In genomic region chr1:51265118-51265800, GRCm38 (mm10) we compare ENCODE assay signal across 8 mouse cellular contexts. TPM values are rescaled to one million over a fixed set of nuclear protein-coding genes. Genes with fewer than 3 reads are reported as not detected.
DNase-seq lines count a peak whose midpoint lies in the region; ATAC-seq lines count a peak whose summit lies in the region.

No protein-coding gene starts in this region.

- H3K36me3 ChIP-seq in hindbrain, embryonic 13.5 days = no peaks in the 10 kb centered on the region
- no peaks in the 10 kb centered on the region for H3K36me3 ChIP-seq in hindbrain, embryonic 11.5 days (ENCODE audit: control insufficient read depth, insufficient read depth, low read length)
- no peaks in the 10 kb centered on the region for H3K36me3 ChIP-seq in kidney, embryonic 14.5 days (ENCODE audit: control insufficient read depth, insufficient read depth, low read length)
- no peaks in the 10 kb centered on the region for H3K36me3 ChIP-seq in midbrain, embryonic 10.5 days
- no peaks in the 10 kb centered on the region for H3K36me3 ChIP-seq in forebrain, embryonic 15.5 days

- peak overlapping the region; percentile 53; the same call in 1 of the 2 replicates for H3K27ac ChIP-seq in hindbrain, embryonic 13.5 days
- H3K27ac ChIP-seq in hindbrain, embryonic 11.5 days (ENCODE audit: low read depth, low read length) = no peak overlapping the region
- H3K27ac ChIP-seq in kidney, embryonic 14.5 days (ENCODE audit: low read depth, low read length) = peak overlapping the region; percentile 64
- no peak overlapping the region for H3K27ac ChIP-seq in midbrain, embryonic 10.5 days (replicated peaks)
- no peak overlapping the region for H3K27ac ChIP-seq in forebrain, embryonic 15.5 days (replicated peaks)

- H3K27me3 ChIP-seq in hindbrain, embryonic 13.5 days = no peaks in the 10 kb centered on the region
- H3K27me3 ChIP-seq in hindbrain, embryonic 11.5 days (ENCODE audit: control insufficient read depth, insufficient read depth, low read length) = no peaks in the 10 kb centered on the region
- H3K27me3 ChIP-seq in kidney, embryonic 14.5 days (ENCODE audit: control insufficient read depth, insufficient read depth, low read length) = no peaks in the 10 kb centered on the region
- H3K27me3 ChIP-seq in midbrain, embryonic 10.5 days (ENCODE audit: low read depth, poor library complexity, severe bottlenecking) = no peaks in the 10 kb centered on the region
- no peaks in the 10 kb centered on the region for H3K27me3 ChIP-seq in forebrain, embryonic 15.5 days

- no peak for DNase-seq in hindbrain, embryonic 11.5 days (ENCODE audit: low spot score)
- DNase-seq in fibroblast of lung, adult 2 months (ENCODE audit: low read depth) = peak; percentile 63
- peak; percentile 82 for DNase-seq in lung, postnatal 25 days (ENCODE audit: low spot score)
- no peak for DNase-seq in midbrain, embryonic 10.5 days (ENCODE audit: low spot score)
- DNase-seq in thymus, postnatal 0 days (ENCODE audit: low spot score) = no peak

- H3K4me1 ChIP-seq in hindbrain, embryonic 13.5 days (replicated peaks) = peaks cover 7% of the 10 kb centered on the region
- no peaks in the 10 kb centered on the region for H3K4me1 ChIP-seq in hindbrain, embryonic 11.5 days (replicated peaks; ENCODE audit: control insufficient read depth, insufficient read depth, low read length)
- H3K4me1 ChIP-seq in kidney, embryonic 14.5 days (ENCODE audit: control insufficient read depth, insufficient read depth, low read length) = peaks cover 14% of the 10 kb centered on the region; the same call in 1 of the 2 replicates
- H3K4me1 ChIP-seq in midbrain, embryonic 10.5 days = 0 out of 2 replicates have a peak, but pooled peaks cover 5% of the 10 kb centered on the region
- peaks cover 9% of the 10 kb centered on the region; the same call in 1 of the 2 replicates for H3K4me1 ChIP-seq in forebrain, embryonic 15.5 days

- no peak for ATAC-seq in hindbrain, embryonic 13.5 days (ENCODE audit: low FRiP score)
- ATAC-seq in hindbrain, embryonic 11.5 days (ENCODE audit: low FRiP score) = no peak
- ATAC-seq in kidney, embryonic 14.5 days (ENCODE audit: low FRiP score, low TSS enrichment) = peak; percentile 81
- no peak for ATAC-seq in forebrain, embryonic 15.5 days (replicated peaks)

- 67% methylated on average over 5 of the region's 5 CpGs for WGBS in hindbrain, embryonic 13.5 days
- 58% methylated on average over 5 of the region's 5 CpGs for WGBS in hindbrain, embryonic 11.5 days
- WGBS in kidney, embryonic 14.5 days = 40% methylated on average over 5 of the region's 5 CpGs
- 62% methylated on average over 5 of the region's 5 CpGs for WGBS in midbrain, embryonic 10.5 days
- WGBS in forebrain, embryonic 15.5 days = 69% methylated on average over 5 of the region's 5 CpGs

- no peak overlapping the region for H3K9ac ChIP-seq in hindbrain, embryonic 13.5 days
- no peak overlapping the region for H3K9ac ChIP-seq in hindbrain, embryonic 11.5 days (ENCODE audit: low read depth, low read length)
- no peak overlapping the region for H3K9ac ChIP-seq in kidney, embryonic 14.5 days (ENCODE audit: low read depth, low read length)
- H3K9ac ChIP-seq in forebrain, embryonic 15.5 days (replicated peaks) = no peak overlapping the region

- no peaks in the 10 kb centered on the region for H3K9me3 ChIP-seq in hindbrain, embryonic 13.5 days
- no peaks in the 10 kb centered on the region for H3K9me3 ChIP-seq in hindbrain, embryonic 11.5 days (ENCODE audit: control insufficient read depth, low read length)
- no peaks in the 10 kb centered on the region for H3K9me3 ChIP-seq in kidney, embryonic 14.5 days (ENCODE audit: control insufficient read depth, low read length)
- H3K9me3 ChIP-seq in midbrain, embryonic 10.5 days (replicated peaks) = no peaks in the 10 kb centered on the region
- H3K9me3 ChIP-seq in forebrain, embryonic 15.5 days = no peaks in the 10 kb centered on the region

- H3K4me3 ChIP-seq in hindbrain, embryonic 13.5 days = no peak overlapping the region
- H3K4me3 ChIP-seq in hindbrain, embryonic 11.5 days (ENCODE audit: low read depth, low read length) = no peak overlapping the region
- H3K4me3 ChIP-seq in kidney, embryonic 14.5 days (ENCODE audit: low read length) = no peak overlapping the region
- no peak overlapping the region for H3K4me3 ChIP-seq in midbrain, embryonic 10.5 days
- no peak overlapping the region for H3K4me3 ChIP-seq in forebrain, embryonic 15.5 days

- H3K4me2 ChIP-seq in hindbrain, embryonic 13.5 days = no peak overlapping the region
- H3K4me2 ChIP-seq in hindbrain, embryonic 11.5 days (replicated peaks; ENCODE audit: low read depth, low read length) = no peak overlapping the region
- H3K4me2 ChIP-seq in kidney, embryonic 14.5 days (replicated peaks; ENCODE audit: low read depth, low read length) = no peak overlapping the region
- no peak overlapping the region for H3K4me2 ChIP-seq in forebrain, embryonic 15.5 days (replicated peaks)

RNA-seq across cellular contexts. Expression of gene Cavin2, which starts 23.7 kb away (rescaled TPM):
- polyA plus RNA-seq in hindbrain, embryonic 13.5 days (2015; fragmentation: Nextera tagmentation; extraction: Ambion mirVana) = 6.9 and 7.3 TPM in 2 replicates
- polyA plus RNA-seq in hindbrain, embryonic 11.5 days (2014; fragmentation: Nextera tagmentation; extraction: Ambion mirVana) = 4.5 and 5.0 TPM in 2 replicates
- polyA plus RNA-seq in kidney, embryonic 14.5 days (2014; fragmentation: Nextera tagmentation; extraction: Ambion mirVana) = 14.9 and 20.8 TPM in 2 replicates
- 2.0 and 3.1 TPM in 2 replicates for polyA plus RNA-seq in midbrain, embryonic 10.5 days (2016; fragmentation: Nextera tagmentation; extraction: Ambion mirVana)
- 8.2 and 10.6 TPM in 2 replicates for polyA plus RNA-seq in thymus, postnatal 0 days (2015; fragmentation: Nextera tagmentation; extraction: Ambion mirVana)
- 4.9 and 5.8 TPM in 2 replicates for polyA plus RNA-seq in forebrain, embryonic 15.5 days (2015; fragmentation: Nextera tagmentation; extraction: Ambion mirVana)

Comparison
In these comparisons a context has a peak if more than half of its experiments do, and no peak if none do; other contexts are left out.
1. H3K27ac ChIP-seq: peak in hindbrain, embryonic 13.5 days (single experiment) and kidney, embryonic 14.5 days (single experiment); none in hindbrain, embryonic 11.5 days (single experiment), midbrain, embryonic 10.5 days (single experiment) and forebrain, embryonic 15.5 days (single experiment).
2. DNase-seq: peak in fibroblast of lung, adult 2 months (single experiment) and lung, postnatal 25 days (single experiment); none in hindbrain, embryonic 11.5 days (single experiment), midbrain, embryonic 10.5 days (single experiment) and thymus, postnatal 0 days (single experiment).